Mouse (Mus musculus) megakaryocyte, adult 5-6 weeks (primary cell): ENCODE data around the gene F2rl2. TPM values are rescaled to one million over a fixed set of nuclear protein-coding genes. Genes with fewer than 3 reads are reported as not detected.

Source experiments
- total RNA-seq, 2 experiments: library from RNA; stranded (forward) in 1 of 2; stranded (reverse) in 1 of 2; fragments of 153-499, 151-499 nt in 1 of 2; fragments of 221-1000, 200-1000 nt in 1 of 2; gene quantifications; 2 replicates each; pipeline versions ENCODE4 v1.2.3 to v1.2.4; 2015 to 2017

The F2rl2 gene
- total RNA-seq, 2 experiments from 2014 or later: 0.51 to 0.89 TPM

Other genes starting within 250 kb of the F2rl2 start
- gene S100z, start 218.1 kb upstream of the F2rl2 start, total RNA-seq (2015): not detected in 2 replicates
- not detected in 2 replicates for gene S100z, start 218.1 kb upstream of the F2rl2 start, total RNA-seq (2017)
- 0.14 TPM in 1 of 2 replicates, not detected in the other for gene F2rl1, start 171.6 kb upstream of the F2rl2 start, total RNA-seq (2015)
- 0.33 and 0.61 TPM in 2 replicates for gene F2rl1, start 171.6 kb upstream of the F2rl2 start, total RNA-seq (2017)
- 1.1 and 2.1 TPM in 2 replicates for gene F2r, start 78.4 kb upstream of the F2rl2 start, total RNA-seq (2015)
- 0.65 and 1.9 TPM in 2 replicates for gene F2r, start 78.4 kb upstream of the F2rl2 start, total RNA-seq (2017)
- gene Iqgap2, start 195.1 kb downstream of the F2rl2 start, total RNA-seq (2015): 143 and 152 TPM in 2 replicates
- 223 and 240 TPM in 2 replicates for gene Iqgap2, start 195.1 kb downstream of the F2rl2 start, total RNA-seq (2017)